ENCODE assay signal across 30 mouse cellular contexts in genomic region chr12:110319696-110320095, GRCm38 (mm10). TPM values are rescaled to one million over a fixed set of nuclear protein-coding genes. Genes with fewer than 3 reads are reported as not detected.
"Had no signal": no experiment of that assay in that cellular context is flagged by ENCODE, and none has a peak within 500 bp of the region (broad histone marks: within the 10 kb centered on the region; RNA-seq: fewer than 3 reads in every experiment).

No protein-coding gene starts in this region.

- H3K4me3 ChIP-seq: gastrocnemius, adult 2 months; heart, adult 2 months; heart, embryonic 12.5 days; hindbrain, embryonic 10.5 days; hindbrain, embryonic 12.5 days; intestine, embryonic 15.5 days; layer of hippocampus, adult 2 months; left cerebral cortex, adult 2 months; limb, embryonic 10.5 days; limb, embryonic 12.5 days; liver, embryonic 13.5 days; liver, embryonic 15.5 days had no signal

- H3K27ac ChIP-seq: gastrocnemius, adult 2 months; heart, adult 2 months; hindbrain, embryonic 10.5 days; hindbrain, embryonic 12.5 days; hindbrain, embryonic 14.5 days; intestine, embryonic 15.5 days; layer of hippocampus, adult 2 months; left cerebral cortex, adult 2 months; limb, embryonic 10.5 days; limb, embryonic 12.5 days; liver, embryonic 13.5 days; liver, embryonic 15.5 days had no signal

- H3K4me1 ChIP-seq: heart, embryonic 12.5 days; hindbrain, embryonic 10.5 days; hindbrain, embryonic 12.5 days; intestine, embryonic 15.5 days; limb, embryonic 10.5 days; limb, embryonic 12.5 days; liver, embryonic 13.5 days; liver, embryonic 15.5 days had no signal

- H3K36me3 ChIP-seq: heart, embryonic 12.5 days; hindbrain, embryonic 10.5 days; hindbrain, embryonic 12.5 days; intestine, embryonic 15.5 days; limb, embryonic 10.5 days; limb, embryonic 12.5 days; liver, embryonic 13.5 days; liver, embryonic 15.5 days had no signal

- DNase-seq: gastrocnemius, adult 2 months; gastrocnemius, postnatal 10 days; gastrocnemius, postnatal 25 days; heart, adult 2 months; heart, postnatal 14 days; heart, postnatal 4 days; kidney, adult 18-20 months; kidney, adult 8-10 months; kidney, postnatal 10 days; kidney, postnatal 25 days; kidney, postnatal 4 days; liver; liver, embryonic 13.5 days; liver, postnatal 0 days had no signal

- ATAC-seq: hindbrain, embryonic 16.5 days; inflammation-experienced regulatory T-cells, adult 6 months; intestine, embryonic 15.5 days; intestine, postnatal 0 days; liver, postnatal 0 days had no signal

- H3K9me3 ChIP-seq: intestine, embryonic 15.5 days; limb, embryonic 10.5 days; liver, embryonic 13.5 days; liver, embryonic 15.5 days had no signal

- H3K9ac ChIP-seq: heart, embryonic 12.5 days; hindbrain, embryonic 12.5 days; hindbrain, embryonic 14.5 days; intestine, embryonic 15.5 days; limb, embryonic 12.5 days; liver, embryonic 13.5 days; liver, embryonic 15.5 days; liver, postnatal 0 days had no signal

- H3K27me3 ChIP-seq: heart, embryonic 12.5 days; hindbrain, embryonic 12.5 days; intestine, embryonic 15.5 days; limb, embryonic 12.5 days; liver, embryonic 13.5 days; liver, embryonic 15.5 days had no signal

RNA-seq across cellular contexts. Expression of gene Dio3, which starts 40.8 kb away (rescaled TPM):
- total RNA-seq: granulocyte monocyte progenitor cell, adult 5-6 weeks; heart, adult 2 months; heart, postnatal 14 days; heart, postnatal 4 days had no signal
- polyA plus RNA-seq: heart, embryonic 14.5 days; inflammation-experienced regulatory T-cells, adult 6 months; liver, embryonic 11.5 days had no signal
